Mouse (Mus musculus) forebrain, embryonic 10.5 days (tissue): ENCODE measurements at regions not wholly inside any gene's neighbourhood (a gene's known extent, or its start where the extent isn't known, plus 50 kb on each side); places are given as distances from the start of the nearest gene placed in this dataset.

Source experiments
- DNase-seq: peaks from one replicate; pipeline ENCODE4 v3.0.0-alpha.2; 2017; ENCODE audit warnings: low spot score; ENCODE audit errors: extremely low spot score
- H3K27ac ChIP-seq: fragments of 300-500 bp; sonication (generic); 2 replicates; pipeline ENCODE4 v1.5.1; 2016; ENCODE audit warnings: mild to moderate bottlenecking
- H3K27me3 ChIP-seq: fragments of 300-500 bp; sonication (generic); 2 replicates; pipeline ENCODE4 v1.6.1; 2016; ENCODE audit warnings: mild to moderate bottlenecking; ENCODE audit not compliant: poor library complexity, severe bottlenecking
- H3K36me3 ChIP-seq: fragments of 300-500 bp; sonication (generic); replicated peaks from 2 replicates; pipeline ENCODE4 v1.6.1; 2016; ENCODE audit warnings: mild to moderate bottlenecking, moderate library complexity
- H3K4me1 ChIP-seq: fragments of 300-500 bp; sonication (generic); 2 replicates; pipeline ENCODE4 v1.6.1; 2016
- H3K4me3 ChIP-seq: fragments of 300-500 bp; sonication (generic); 2 replicates; pipeline ENCODE4 v1.5.1; 2016; ENCODE audit warnings: mild to moderate bottlenecking, moderate library complexity
- H3K9me3 ChIP-seq: fragments of 300-500 bp; sonication (generic); 2 replicates; pipeline ENCODE4 v1.6.1; 2016; ENCODE audit warnings: mild to moderate bottlenecking, moderate library complexity
- WGBS: fragments of 180-500 bp; shearing (Covaris S2); methylation state at CpG from one replicate; pipeline ENCODE4 v1.1.7; 2016; 5-methylcytosine and 5-hydroxymethylcytosine counted together

GRCm38 (mm10) chr5:28696966-28697365 is 229.9 kb upstream of the Shh start:
- Histone ChIP-seq H3K9me3 (no peaks in the 10 kb centered on the region), H3K4me1 (peaks cover 3% of the 10 kb centered on the region), H3K27ac (no peak overlapping the region), H3K27me3 (no peaks in the 10 kb centered on the region), H3K36me3 (no peaks in the 10 kb centered on the region), H3K4me3 (no peak overlapping the region)
- WGBS: 80% methylated on average over 3 of the region's 3 CpGs
- DNase-seq: no peak

- H3K27me3 ChIP-seq: no peaks in the 10 kb centered on the region
- no peak for DNase-seq
- H3K9me3 ChIP-seq: no peaks in the 10 kb centered on the region
- H3K36me3 ChIP-seq: no peaks in the 10 kb centered on the region
- WGBS: 83% methylated on average over 6 of the region's 6 CpGs
- H3K27ac ChIP-seq: no peak overlapping the region
- no peak overlapping the region for H3K4me3 ChIP-seq
- no peaks in the 10 kb centered on the region for H3K4me1 ChIP-seq
These were observed 223.1 kb upstream of the Shh start for GRCm38 (mm10) chr5:28690110-28690509.

GRCm38 (mm10) chr5:28689651-28690050 is 222.6 kb upstream of the Shh start:
- Histone ChIP-seq H3K36me3 (no peaks in the 10 kb centered on the region), H3K27ac (no peak overlapping the region), H3K4me1 (no peaks in the 10 kb centered on the region), H3K9me3 (no peaks in the 10 kb centered on the region), H3K27me3 (no peaks in the 10 kb centered on the region), H3K4me3 (no peak overlapping the region)
- 96% methylated on average over 2 of the region's 2 CpGs for WGBS
- DNase-seq: no peak

GRCm38 (mm10) chr5:28689136-28689535 is 222.1 kb upstream of the Shh start:
- no peaks in the 10 kb centered on the region for H3K9me3 ChIP-seq
- WGBS: 89% methylated on average over 3 of the region's 3 CpGs
- no peak for DNase-seq
- no peak overlapping the region for H3K27ac ChIP-seq
- H3K27me3 ChIP-seq: no peaks in the 10 kb centered on the region
- H3K4me1 ChIP-seq: no peaks in the 10 kb centered on the region
- no peaks in the 10 kb centered on the region for H3K36me3 ChIP-seq
- no peak overlapping the region for H3K4me3 ChIP-seq

GRCm38 (mm10) chr5:28682821-28683220 is 215.8 kb upstream of the Shh start:
- peaks cover 10% of the 10 kb centered on the region; the same call in 1 of the 2 replicates for H3K4me1 ChIP-seq
- H3K27ac ChIP-seq: no peak overlapping the region
- no peaks in the 10 kb centered on the region for H3K27me3 ChIP-seq

GRCm38 (mm10) chr5:28680311-28680710 is 213.3 kb upstream of the Shh start:
- no peak overlapping the region for H3K4me3 ChIP-seq
- 93% methylated on average over 1 of the region's 1 CpGs for WGBS
- DNase-seq: no peak

More at GRCm38 (mm10) chr5:28682821-28683220, 215.8 kb upstream of the Shh start:
- Histone ChIP-seq H3K9me3 (no peaks in the 10 kb centered on the region), H3K36me3 (no peaks in the 10 kb centered on the region), H3K4me3 (no peak overlapping the region)
- 86% methylated on average over 6 of the region's 6 CpGs for WGBS
- DNase-seq: no peak

GRCm38 (mm10) chr5:28679761-28680160 is 212.7 kb upstream of the Shh start:
- Histone ChIP-seq H3K27ac (no peak overlapping the region), H3K9me3 (no peaks in the 10 kb centered on the region), H3K27me3 (no peaks in the 10 kb centered on the region), H3K4me3 (no peak overlapping the region), H3K36me3 (no peaks in the 10 kb centered on the region), H3K4me1 (peaks cover 10% of the 10 kb centered on the region; the same call in 1 of the 2 replicates)
- 81% methylated on average over 1 of the region's 1 CpGs for WGBS
- no peak for DNase-seq

More at GRCm38 (mm10) chr5:28680311-28680710, 213.3 kb upstream of the Shh start:
- Histone ChIP-seq H3K27ac (no peak overlapping the region), H3K9me3 (no peaks in the 10 kb centered on the region), H3K4me1 (peaks cover 10% of the 10 kb centered on the region; the same call in 1 of the 2 replicates), H3K27me3 (no peaks in the 10 kb centered on the region), H3K36me3 (no peaks in the 10 kb centered on the region)

GRCm38 (mm10) chr5:28630186-28630585 is 163.1 kb upstream of the Shh start:
- H3K4me3 ChIP-seq: no peak overlapping the region
- H3K9me3 ChIP-seq: no peaks in the 10 kb centered on the region
- H3K36me3 ChIP-seq: no peaks in the 10 kb centered on the region
- DNase-seq: no peak
- no peaks in the 10 kb centered on the region for H3K4me1 ChIP-seq
- WGBS: 85% methylated on average over 4 of the region's 4 CpGs
- no peak overlapping the region for H3K27ac ChIP-seq
- H3K27me3 ChIP-seq: no peaks in the 10 kb centered on the region

- WGBS: 94% methylated on average over 3 of the region's 3 CpGs
- H3K9me3 ChIP-seq: no peaks in the 10 kb centered on the region
- H3K27me3 ChIP-seq: no peaks in the 10 kb centered on the region
- H3K4me1 ChIP-seq: no peaks in the 10 kb centered on the region
- H3K4me3 ChIP-seq: no peak overlapping the region
- H3K36me3 ChIP-seq: no peaks in the 10 kb centered on the region
- no peak for DNase-seq
- H3K27ac ChIP-seq: no peak overlapping the region
These were observed 144.8 kb upstream of the Shh start for GRCm38 (mm10) chr5:28611885-28612284.

GRCm38 (mm10) chr5:28596537-28597314 is 129.7 kb upstream of the Shh start:
- Histone ChIP-seq H3K4me1 (peaks cover 7% of the 10 kb centered on the region; the same call in 1 of the 2 replicates), H3K9me3 (no peaks in the 10 kb centered on the region), H3K4me3 (no peak overlapping the region), H3K27me3 (no peaks in the 10 kb centered on the region), H3K27ac (no peak overlapping the region), H3K36me3 (no peaks in the 10 kb centered on the region)
- WGBS: 51% methylated on average over 1 of the region's 1 CpGs
- DNase-seq: no peak

- Histone ChIP-seq H3K36me3 (no peaks in the 10 kb centered on the region), H3K4me3 (no peak overlapping the region), H3K9me3 (no peaks in the 10 kb centered on the region), H3K4me1 (peaks cover 14% of the 10 kb centered on the region), H3K27ac (no peak overlapping the region), H3K27me3 (no peaks in the 10 kb centered on the region)
- DNase-seq: no peak
- 81% methylated on average over 5 of the region's 5 CpGs for WGBS
These were observed 104.4 kb upstream of the Shh start for GRCm38 (mm10) chr5:28571347-28571998.

GRCm38 (mm10) chr5:28568417-28568816 is 101.4 kb upstream of the Shh start:
- H3K27me3 ChIP-seq: no peaks in the 10 kb centered on the region
- no peak overlapping the region for H3K4me3 ChIP-seq
- H3K9me3 ChIP-seq: no peaks in the 10 kb centered on the region
- H3K36me3 ChIP-seq: no peaks in the 10 kb centered on the region
- H3K4me1 ChIP-seq: peaks cover 19% of the 10 kb centered on the region
- DNase-seq: no peak
- H3K27ac ChIP-seq: no peak overlapping the region

GRCm38 (mm10) chr5:28567341-28567905 is 100.4 kb upstream of the Shh start:
- Histone ChIP-seq H3K4me1 (peaks cover 25% of the 10 kb centered on the region), H3K36me3 (no peaks in the 10 kb centered on the region), H3K9me3 (no peaks in the 10 kb centered on the region), H3K4me3 (no peak overlapping the region), H3K27me3 (no peaks in the 10 kb centered on the region), H3K27ac (no peak overlapping the region)
- no peak for DNase-seq
- whole genome bisulfite sequencing: 77% methylated on average over 5 of the region's 5 CpGs
